ENCODE assay signal across 8 mouse cellular contexts in the genomic region with DNA sequence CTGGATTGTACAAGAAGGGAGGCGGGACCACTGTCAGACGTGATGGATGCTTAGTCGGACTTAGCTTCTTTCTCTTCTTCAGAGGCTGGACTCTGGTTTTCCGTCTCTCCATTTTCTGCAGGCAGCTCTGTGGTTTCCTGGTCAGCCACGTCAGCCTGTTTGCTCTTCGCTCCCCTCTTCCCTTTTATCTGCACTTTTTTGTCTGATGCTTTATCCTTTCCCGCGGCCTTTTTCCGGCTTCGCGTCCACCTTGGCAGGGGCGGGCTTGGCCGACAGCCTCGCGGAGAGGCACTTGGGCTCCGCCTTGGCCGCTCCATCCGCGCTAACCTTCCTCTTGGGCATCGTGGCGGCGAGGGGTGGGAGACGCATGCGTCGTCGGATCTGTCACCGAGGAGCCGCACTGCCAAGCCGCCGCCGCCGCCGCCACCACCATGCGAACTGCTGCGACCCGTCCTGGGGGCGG. TPM values are rescaled to one million over a fixed set of nuclear protein-coding genes. Genes with fewer than 3 reads are reported as not detected.
DNase-seq lines count a peak whose midpoint lies in the region; ATAC-seq lines count a peak whose summit lies in the region.

No protein-coding gene starts in this region.

- peak; percentile 32 for ATAC-seq in inflammation-experienced regulatory T-cells, adult 6 months
- ATAC-seq in megakaryocyte, adult 5-6 weeks (ENCODE audit: poor library complexity, severe bottlenecking), result peak; percentile 79

- peak; percentile 83 for DNase-seq in adrenal gland, adult 2 months
- peak; percentile 78 for DNase-seq in embryo, embryonic 11 days
- DNase-seq in gastrocnemius, postnatal 25 days, result peak; percentile 35
- peak; percentile 19 to 30 for DNase-seq in left cerebral cortex, adult 8-10 months (ENCODE audit: low spot score in 2 of 2)
- DNase-seq in right cerebral cortex, postnatal 10 days (ENCODE audit: low spot score in 2 of 2), result peak; percentile 70 to 77
- DNase-seq in urinary bladder, postnatal 25 days (ENCODE audit: low spot score), result peak; percentile 22

RNA-seq across cellular contexts. Expression of a gene that starts 38.9 kb away (rescaled TPM):
- total RNA-seq in adrenal gland, adult 2 months (2021), result 10 to 100 TPM; 29.8 to 51.6 TPM
- polyA plus RNA-seq in adrenal gland, adult 2 months (2012; rRNA removed), result 0.52 and 0.56 TPM in 2 replicates
- 10 to 100 TPM; 39.3 to 44.5 TPM for total RNA-seq in gastrocnemius, postnatal 25 days (2021)
- polyA plus RNA-seq in inflammation-experienced regulatory T-cells, adult 6 months (2017; shearing (Covaris generic)), result 100 to 1,000 TPM; 116 to 172 (median 117) TPM
- 10 to 100 TPM; 66.0 to 69.9 (median 67.9) TPM for total RNA-seq in left cerebral cortex, adult 8-10 months (2022)
- 90.8 and 95.7 TPM in 2 replicates for total RNA-seq in megakaryocyte, adult 5-6 weeks (2015)
- 131 and 143 TPM in 2 replicates for total RNA-seq in megakaryocyte, adult 5-6 weeks (2017)

RNA-seq across cellular contexts. Expression of a gene that starts 58.8 kb away (rescaled TPM):
- total RNA-seq in adrenal gland, adult 2 months (2021), result 10 to 100 TPM; 33.6 to 46.1 TPM
- polyA plus RNA-seq in adrenal gland, adult 2 months (2012; rRNA removed), result 0.69 and 2.2 TPM in 2 replicates
- total RNA-seq in gastrocnemius, postnatal 25 days (2021), result 10 to 100 TPM; 17.0 to 18.9 TPM
- polyA plus RNA-seq in inflammation-experienced regulatory T-cells, adult 6 months (2017; shearing (Covaris generic)), result 100 to 1,000 TPM in 1 of 3 experiments, 10 to 100 TPM in 2; 49.6 to 100 (median 76.0) TPM
- 10 to 100 TPM; 32.7 to 38.7 (median 37.5) TPM for total RNA-seq in left cerebral cortex, adult 8-10 months (2022)
- total RNA-seq in megakaryocyte, adult 5-6 weeks (2015), result 33.0 and 34.8 TPM in 2 replicates
- total RNA-seq in megakaryocyte, adult 5-6 weeks (2017), result 26.0 and 29.6 TPM in 2 replicates

RNA-seq across cellular contexts. Expression of a gene that starts 58.8 kb away (rescaled TPM):
- total RNA-seq in adrenal gland, adult 2 months (2021), result 1 to 10 TPM; 6.3 to 9.3 TPM
- 3.6 and 3.7 TPM in 2 replicates for polyA plus RNA-seq in adrenal gland, adult 2 months (2012; rRNA removed)
- 1 to 10 TPM; 1.9 to 2.3 TPM for total RNA-seq in gastrocnemius, postnatal 25 days (2021)
- 1 to 10 TPM; 6.9 to 9.4 (median 8.4) TPM for polyA plus RNA-seq in inflammation-experienced regulatory T-cells, adult 6 months (2017; shearing (Covaris generic))
- total RNA-seq in left cerebral cortex, adult 8-10 months (2022), result 1 to 10 TPM; 7.4 to 8.0 (median 7.8) TPM
- 3.6 and 4.5 TPM in 2 replicates for total RNA-seq in megakaryocyte, adult 5-6 weeks (2015)
- total RNA-seq in megakaryocyte, adult 5-6 weeks (2017), result 9.6 and 10.8 TPM in 2 replicates

RNA-seq across cellular contexts. Expression of a gene that starts 58.8 kb away (rescaled TPM):
- total RNA-seq in adrenal gland, adult 2 months (2021), result 1 to 10 TPM; 8.7 to 9.1 TPM
- 3.0 and 3.6 TPM in 2 replicates for polyA plus RNA-seq in adrenal gland, adult 2 months (2012; rRNA removed)
- 1 to 10 TPM; 6.1 to 9.6 TPM for total RNA-seq in gastrocnemius, postnatal 25 days (2021)
- 10 to 100 TPM; 16.4 to 20.4 (median 19.4) TPM for polyA plus RNA-seq in inflammation-experienced regulatory T-cells, adult 6 months (2017; shearing (Covaris generic))
- 10 to 100 TPM in 3 of 4 experiments, 1 to 10 TPM in 1; 9.2 to 14.2 (median 11.5) TPM for total RNA-seq in left cerebral cortex, adult 8-10 months (2022)
- 19.0 and 21.9 TPM in 2 replicates for total RNA-seq in megakaryocyte, adult 5-6 weeks (2015)
- 6.6 and 6.8 TPM in 2 replicates for total RNA-seq in megakaryocyte, adult 5-6 weeks (2017)

Comparison
In these comparisons a context has a peak if more than half of its experiments do, and no peak if none do; other contexts are left out.
1. Peak in every context shown above with its lines: DNase-seq and ATAC-seq.
2. DNase-seq: peak in every context shown above with its lines; median percentile 83 in adrenal gland, adult 2 months; 78 in embryo, embryonic 11 days; 74 in right cerebral cortex, postnatal 10 days; 35 in gastrocnemius, postnatal 25 days; 24 in left cerebral cortex, adult 8-10 months; 22 in urinary bladder, postnatal 25 days.